Mouse (Mus musculus): Measurements from ENCODE around the gene Zfp157.
"Not testable (repeated sequence)": the region's sequence is repeated elsewhere in the genome, so short reads cannot be mapped to it uniquely, and the experiment has no call there.

Gene Zfp157

GRCm38 (mm10) chr5:138441286-138442194 lies at the start of gene Zfp157:
Gene Zfp157, plus strand, starts transcription at chr5:138441468.
- in situ Hi-C loops (cut with MboI; ENCODE audit: unreplicated experiment in 2 of 2): loop anchor here (10.0 to 25.0 kb wide), 3 partner anchors 217 to 1003 kb away; partner anchors contain the start of genes Nxpe5 (in 1 of the 2) and Zkscan1 (in 1 of the 2)

- in situ Hi-C loops (cut with MboI; ENCODE audit: unreplicated experiment in 2 of 2): no loop called here
These were observed 43.4 kb upstream of the Zfp157 start for GRCm38 (mm10) chr5:138397795-138398337.

GRCm38 (mm10) chr5:138400431-138400830 lies 40.8 kb upstream of the Zfp157 start:
- in situ Hi-C loops (cut with MboI; ENCODE audit: unreplicated experiment in 2 of 2): not testable (repeated sequence)

GRCm38 (mm10) chr5:138458371-138458770 lies 17.1 kb downstream of the Zfp157 start:
- in situ Hi-C loops (cut with MboI; ENCODE audit: unreplicated experiment in 2 of 2): loop anchor here (10.0 to 25.0 kb wide), 2 partner anchors 164 to 179 kb away; no protein-coding TSS in a partner anchor

GRCm38 (mm10) chr5:138459107-138459506 lies 17.8 kb downstream of the Zfp157 start:
- in situ Hi-C loops (cut with MboI; ENCODE audit: unreplicated experiment in 2 of 2): loop anchor here (10.0 to 25.0 kb wide), 2 partner anchors 164 to 178 kb away; no protein-coding TSS in a partner anchor

GRCm38 (mm10) chr5:138473601-138474000 lies 32.3 kb downstream of the Zfp157 start:
- in situ Hi-C loops (cut with MboI; ENCODE audit: unreplicated experiment in 2 of 2): loop anchor here (5.0 to 25.0 kb wide), 3 partner anchors 164 to 251 kb away; partner anchors contain the start of gene Nxpe5 (in 1 of the 2)

- in situ Hi-C loops (cut with MboI; ENCODE audit: unreplicated experiment in 2 of 2): not testable (repeated sequence)
These were observed 63.3 kb downstream of the Zfp157 start for GRCm38 (mm10) chr5:138504548-138504947.
